Mouse (Mus musculus) skeletal muscle tissue, postnatal 0 days (tissue): Measurements from ENCODE around the gene Zfp759. TPM values are rescaled to one million over a fixed set of nuclear protein-coding genes. Genes with fewer than 3 reads are reported as not detected.

Experiments
- polyA plus RNA-seq: library from polyadenylated mRNA; unstranded; fragments of >200 nt; fragmentation: Nextera tagmentation; extraction: Ambion mirVana; gene quantifications from 2 replicates; pipeline ENCODE4 v1.2.1, GENCODE M21; 2015

The Zfp759 gene
- polyA plus RNA-seq = 1.0 TPM in 2 replicates

DNA sequence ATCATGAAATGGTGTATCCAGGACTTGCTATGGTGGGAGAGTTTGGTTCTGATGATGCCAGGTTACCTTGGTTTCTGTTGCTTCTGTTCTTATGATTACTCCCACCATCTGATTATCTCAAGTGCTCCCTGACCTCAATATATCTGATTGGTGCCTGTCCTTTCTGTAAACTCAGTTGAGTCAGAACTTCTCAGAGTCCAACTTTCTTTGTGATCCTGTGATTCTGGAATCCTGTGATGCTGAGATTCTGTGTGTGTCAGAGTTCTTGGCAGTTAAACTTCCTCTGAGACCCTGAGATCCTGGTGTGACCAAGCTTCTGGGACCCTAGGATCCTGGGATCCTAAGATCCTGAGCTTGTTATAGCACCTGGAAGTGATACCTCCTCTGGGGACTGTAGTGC is at the start of gene Zfp759:
Gene Zfp759, plus strand, starts transcription at position 301 of the 400 bp plus-strand sequence.

DNA sequence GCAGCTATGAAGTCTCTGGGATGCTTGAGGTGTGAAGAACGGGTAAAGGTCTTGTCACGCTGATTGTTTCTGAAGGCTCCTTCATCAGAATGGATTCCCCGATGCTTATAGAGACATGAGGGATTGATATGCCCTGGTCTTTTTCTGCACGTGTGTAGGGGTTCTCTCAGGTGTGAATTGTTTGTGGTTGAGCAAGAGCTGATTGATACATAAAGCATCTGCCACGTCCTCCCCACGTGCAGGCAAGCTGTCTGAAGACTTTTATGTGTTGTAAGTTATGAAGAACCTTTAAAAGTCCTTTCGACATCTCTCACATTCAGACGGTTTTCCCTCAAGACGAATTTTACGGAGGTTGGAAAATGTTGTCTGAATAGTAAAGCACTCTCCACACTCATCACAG is 23.6 kb upstream of the Zfp759 start, which contains the start of gene Zfp708:
Gene Zfp708, minus strand, starts transcription at position 101 of the 400 bp plus-strand sequence.

GRCm38 (mm10) chr13:67108194-67108820 is 13.2 kb upstream of the Zfp759 start, which contains the start of gene Gm28557:
Gene Gm28557, minus strand, starts transcription at chr13:67108604.

DNA sequence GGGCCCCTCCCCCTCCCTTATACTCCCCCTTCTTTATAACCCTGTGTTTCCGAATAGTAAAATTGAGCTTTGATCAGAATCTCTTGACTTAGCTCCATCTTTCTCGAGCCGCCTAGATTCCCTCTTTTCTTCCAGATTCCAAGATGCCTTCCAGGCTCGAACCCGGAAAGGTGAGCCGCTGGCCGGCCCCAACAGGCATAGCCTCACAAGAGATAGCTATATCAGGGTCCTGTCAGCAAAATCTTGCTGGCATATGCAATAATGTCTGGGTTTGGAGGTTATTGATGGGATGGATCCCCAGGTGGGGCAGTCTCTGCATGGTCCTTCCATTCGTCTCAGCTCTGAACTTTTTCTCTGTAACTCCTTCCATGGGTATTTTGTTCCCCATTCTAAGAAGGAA is 5.3 kb upstream of the Zfp759 start, which contains the start of gene Rslcan18:
Gene Rslcan18, minus strand, starts transcription at position 101 of the 400 bp plus-strand sequence.

GRCm38 (mm10) chr13:67172991-67173722 is 51.7 kb downstream of the Zfp759 start, which contains the start of gene Rsl1:
Gene Rsl1, plus strand, starts transcription at chr13:67173182.

Other genes starting within 250 kb of the Zfp759 start
- gene Gm10767, start 216.7 kb upstream of the Zfp759 start, polyA plus RNA-seq = 0.32 and 0.91 TPM in 2 replicates
- 1.2 and 1.3 TPM in 2 replicates for gene Zfp712, start 60.5 kb upstream of the Zfp759 start, polyA plus RNA-seq
- 2.4 and 3.0 TPM in 2 replicates for gene Zfp708, start 23.7 kb upstream of the Zfp759 start, polyA plus RNA-seq
- gene Gm28557, start 13.1 kb upstream of the Zfp759 start, polyA plus RNA-seq = 1.3 and 1.7 TPM in 2 replicates
- 0.18 TPM in 1 of 2 replicates, not detected in the other for gene Rslcan18, start 5.4 kb upstream of the Zfp759 start, polyA plus RNA-seq
- gene Rsl1, start 51.5 kb downstream of the Zfp759 start, polyA plus RNA-seq = 2.4 and 2.6 TPM in 2 replicates
- 0.56 and 0.71 TPM in 2 replicates for gene Zfp455, start 72.8 kb downstream of the Zfp759 start, polyA plus RNA-seq
- 0.56 and 0.71 TPM in 2 replicates for gene Zfp458, start 156.8 kb downstream of the Zfp759 start, polyA plus RNA-seq
- 0.34 and 0.73 TPM in 2 replicates for gene Zfp457, start 184.8 kb downstream of the Zfp759 start, polyA plus RNA-seq
- gene Zfp595, start 210.9 kb downstream of the Zfp759 start, polyA plus RNA-seq = 0.62 and 0.69 TPM in 2 replicates
- not detected in 2 replicates for gene Gm28044, start 238.9 kb downstream of the Zfp759 start, polyA plus RNA-seq
- 0.37 and 0.41 TPM in 2 replicates for gene Zfp953, start 238.9 kb downstream of the Zfp759 start, polyA plus RNA-seq